Mouse (Mus musculus) E14TG2a.4 (cell line): Measurements from ENCODE around the gene 4930451I11Rik.

ENCODE experiments used
- H3K27me3 ChIP-seq: 2 replicates; pipeline ENCODE4 v1.6.1; 2014; ENCODE audit warnings: low read length, control low read depth; ENCODE audit not compliant: insufficient read depth
- H3K36me3 ChIP-seq: 2 replicates; pipeline ENCODE4 v1.6.1; 2014; ENCODE audit warnings: low read length, control low read depth; ENCODE audit not compliant: insufficient read depth
- H3K4me1 ChIP-seq: replicated peaks from 2 replicates; pipeline ENCODE4 v1.6.1; 2014; ENCODE audit warnings: low read depth, low read length, control low read depth
- H3K4me3 ChIP-seq: replicated peaks from 2 replicates; pipeline ENCODE4 v1.5.1; 2014; ENCODE audit warnings: mild to moderate bottlenecking, low read length
- H3K9me3 ChIP-seq: 2 replicates; pipeline ENCODE4 v1.6.1; 2014; ENCODE audit warnings: low read length, control low read depth
- CTCF ChIP-seq: conservative IDR thresholded peaks from 2 replicates; pipeline ENCODE4 v1.5.1; 2014; ENCODE audit warnings: low read length
- NANOG ChIP-seq: IDR thresholded peaks from 2 replicates; pipeline ENCODE4 v1.6.1; 2014; ENCODE audit warnings: borderline replicate concordance, low read length, mixed read lengths
- POU5F1 ChIP-seq: IDR thresholded peaks from 2 replicates; pipeline ENCODE4 v1.6.1; 2014; ENCODE audit warnings: low read length, borderline replicate concordance

The 4930451I11Rik gene

DNA sequence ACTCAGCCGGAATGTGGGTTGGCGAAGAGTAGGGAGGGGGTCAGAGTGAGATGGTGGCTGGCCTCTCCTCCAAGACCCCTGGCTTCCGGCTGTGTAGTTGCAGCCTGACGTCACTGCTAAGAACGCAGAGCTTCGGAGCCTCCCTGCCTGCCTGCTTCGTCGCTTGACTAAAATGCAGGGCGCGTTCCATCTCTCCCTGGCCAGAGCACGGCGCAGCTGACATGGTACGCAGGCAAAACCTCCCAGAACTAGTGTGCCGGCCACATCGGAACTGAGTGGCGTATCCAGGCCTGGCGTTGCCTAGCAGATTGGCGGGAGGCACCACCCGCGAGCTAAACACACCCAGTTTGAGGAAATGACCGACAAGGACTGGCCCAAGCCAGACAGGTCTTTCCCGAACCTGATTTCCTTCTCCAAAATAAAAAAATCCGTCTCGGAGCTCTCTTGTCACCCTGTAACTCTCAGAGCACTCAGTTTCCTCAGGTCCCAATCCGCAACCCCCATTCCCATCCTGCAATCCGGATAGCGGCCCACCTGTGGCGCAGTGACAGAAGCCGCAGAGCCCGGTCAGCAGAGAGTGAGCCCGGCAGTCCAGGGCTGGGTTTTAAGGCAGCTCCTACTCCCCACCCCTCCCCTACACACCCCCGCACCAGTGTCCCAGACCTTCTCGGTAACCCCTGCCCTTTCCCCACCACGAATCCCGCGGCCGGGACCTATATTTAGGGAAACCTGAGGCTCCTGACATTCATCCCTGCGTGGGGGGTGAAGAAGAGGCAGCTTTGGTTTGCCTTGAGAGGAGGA lies 31.8 kb downstream of the 4930451I11Rik start:
- Histone ChIP-seq H3K9me3 (no peaks in the 10 kb centered on the region), H3K27me3 (no peaks in the 10 kb centered on the region), H3K4me3 (peak overlapping the region; percentile 87), H3K4me1 (peaks cover 54% of the 10 kb centered on the region), H3K36me3 (peaks cover 68% of the 10 kb centered on the region)
- TF ChIP-seq POU5F1: no peak
- TF ChIP-seq CTCF: no peak
- no peak for TF ChIP-seq NANOG

GRCm38 (mm10) chr7:126799050-126799467 lies 32.4 kb downstream of the 4930451I11Rik start:
- Histone ChIP-seq H3K36me3 (peaks cover 68% of the 10 kb centered on the region), H3K4me3 (peak overlapping the region; percentile 99), H3K27me3 (no peaks in the 10 kb centered on the region), H3K9me3 (no peaks in the 10 kb centered on the region), H3K4me1 (peaks cover 59% of the 10 kb centered on the region)
- TF ChIP-seq POU5F1: no peak
- no peak for TF ChIP-seq NANOG
- TF ChIP-seq CTCF: no peak

GRCm38 (mm10) chr7:126798127-126799049 lies 33.1 kb downstream of the 4930451I11Rik start:
- Histone ChIP-seq H3K4me1 (peaks cover 66% of the 10 kb centered on the region), H3K27me3 (no peaks in the 10 kb centered on the region), H3K4me3 (peak overlapping the region; percentile 99), H3K9me3 (no peaks in the 10 kb centered on the region), H3K36me3 (peaks cover 66% of the 10 kb centered on the region)
- TF ChIP-seq POU5F1 (no peak), NANOG (no peak), CTCF (no peak)

DNA sequence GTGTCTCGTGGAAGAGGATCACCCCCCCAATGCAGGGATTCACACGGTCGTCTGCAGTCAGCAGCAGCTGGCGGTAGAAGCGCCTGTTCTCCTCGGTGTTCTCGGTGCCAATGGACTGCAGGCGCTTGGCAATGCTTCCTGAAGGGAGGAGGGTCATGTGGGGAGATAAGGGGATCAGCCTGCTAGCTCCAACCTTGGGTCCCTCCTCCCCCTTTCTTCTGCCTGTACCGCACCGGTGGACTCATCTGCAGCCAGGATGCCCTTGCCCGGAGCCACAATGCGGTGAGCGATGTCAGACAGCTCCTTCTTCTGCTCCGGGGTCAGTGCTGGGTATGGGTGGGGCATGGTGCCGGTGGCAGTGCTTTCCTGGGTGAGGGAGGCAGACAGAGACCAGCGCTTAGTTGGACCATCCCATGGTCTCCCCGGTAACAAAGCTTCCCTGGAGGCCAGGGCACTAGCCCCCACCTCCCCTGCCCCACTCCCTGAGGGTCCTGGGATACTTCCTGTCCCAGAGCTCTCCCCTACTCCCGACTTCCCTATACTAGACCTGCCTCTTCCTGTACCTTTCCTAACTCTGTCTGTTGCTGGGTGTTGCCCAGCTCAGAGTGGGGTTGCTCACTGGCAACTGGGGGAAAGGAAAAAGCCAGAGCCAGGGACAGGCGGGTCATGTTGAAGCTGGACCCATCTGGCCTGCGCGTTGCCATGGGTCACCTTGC lies 33.9 kb downstream of the 4930451I11Rik start, which contains the start of gene Fam57b:
Fam57b (plus strand) TSS at position 258 of the 716 bp plus-strand sequence.
- Histone ChIP-seq H3K4me1 (peaks cover 71% of the 10 kb centered on the region), H3K9me3 (no peaks in the 10 kb centered on the region), H3K36me3 (peaks cover 58% of the 10 kb centered on the region), H3K4me3 (peak within 1 kb of the TSS; percentile 99), H3K27me3 (no peaks in the 10 kb centered on the region)
- TF ChIP-seq CTCF (no peak), POU5F1 (no peak), NANOG (no peak)

GRCm38 (mm10) chr7:126796350-126796932 lies 35.0 kb downstream of the 4930451I11Rik start:
- peak; percentile 14; the same call in 1 of the 2 replicates for TF ChIP-seq CTCF
- TF ChIP-seq POU5F1: no peak
- no peak for TF ChIP-seq NANOG
- Histone ChIP-seq H3K9me3 (no peaks in the 10 kb centered on the region), H3K27me3 (no peaks in the 10 kb centered on the region), H3K4me1 (peaks cover 61% of the 10 kb centered on the region), H3K36me3 (peaks cover 50% of the 10 kb centered on the region), H3K4me3 (peak overlapping the region; percentile 99)

DNA sequence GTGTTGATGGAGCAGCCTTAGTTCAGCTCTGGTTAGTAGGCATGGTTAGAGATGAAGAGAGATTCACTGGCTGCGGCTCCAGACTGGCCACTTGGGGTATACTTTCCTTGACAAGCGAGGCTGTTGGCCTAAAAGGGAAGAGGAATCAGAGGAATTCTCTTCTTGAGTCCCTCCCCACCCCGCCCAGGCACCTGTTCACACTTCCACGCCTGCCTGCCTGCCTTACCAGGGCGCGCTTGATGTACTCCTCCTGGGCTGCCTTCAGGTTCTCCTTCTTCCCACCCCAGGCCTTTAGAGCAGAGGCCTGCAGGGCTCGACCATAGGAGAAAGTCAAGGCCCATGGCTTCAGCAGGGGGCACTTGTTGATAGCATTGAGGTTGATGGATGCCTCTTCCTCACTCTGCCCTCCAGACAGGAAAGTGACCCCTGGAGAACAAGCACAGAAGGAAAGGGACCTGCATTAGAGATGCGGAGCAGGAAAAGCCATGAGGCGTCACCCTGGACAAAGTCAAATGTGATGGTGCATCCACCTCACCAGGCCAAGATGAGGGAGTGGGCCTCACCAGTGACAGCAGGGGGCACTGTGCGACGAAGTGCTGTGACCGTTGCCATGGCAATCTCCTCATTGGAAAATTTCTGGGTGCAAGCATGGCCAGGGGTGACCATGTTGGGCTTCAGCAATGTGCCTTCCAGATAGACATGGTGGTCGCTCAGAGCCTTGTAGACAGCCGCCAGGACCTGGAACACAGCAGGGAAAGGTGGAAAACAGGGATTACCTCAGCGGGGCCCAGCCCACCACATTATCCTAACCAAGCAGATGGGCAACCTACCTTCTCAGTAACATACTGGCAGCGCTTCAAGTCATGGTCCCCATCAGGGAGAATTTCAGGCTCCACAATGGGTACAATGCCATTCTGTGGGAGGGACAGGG lies 35.8 kb downstream of the 4930451I11Rik start:
- peaks cover 60% of the 10 kb centered on the region for H3K4me1 ChIP-seq
- peak overlapping the region; percentile 99 for H3K4me3 ChIP-seq
- H3K9me3 ChIP-seq: no peaks in the 10 kb centered on the region
- no peak for TF ChIP-seq NANOG
- TF ChIP-seq CTCF: no peak
- TF ChIP-seq POU5F1: no peak
- no peaks in the 10 kb centered on the region for H3K27me3 ChIP-seq
- H3K36me3 ChIP-seq: peaks cover 55% of the 10 kb centered on the region

DNA sequence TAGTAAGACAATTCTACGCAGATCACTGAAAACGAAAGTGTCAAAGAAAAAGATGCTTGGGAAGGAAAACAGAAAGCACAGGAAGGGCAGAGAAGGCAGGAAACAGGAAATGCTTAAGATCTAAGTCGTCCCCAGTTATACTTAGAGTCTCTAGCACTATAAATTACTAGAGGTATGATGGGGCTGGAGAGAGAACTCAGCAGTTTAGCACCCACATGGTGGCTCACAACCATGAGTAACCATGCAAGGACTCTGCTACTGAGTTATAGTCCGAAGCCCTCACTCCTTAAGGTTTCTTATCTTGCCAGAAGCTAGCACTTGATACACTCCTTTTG lies 37.2 kb downstream of the 4930451I11Rik start:
- TF ChIP-seq POU5F1: no peak
- TF ChIP-seq CTCF: no peak
- TF ChIP-seq NANOG: no peak
- Histone ChIP-seq H3K4me1 (peaks cover 66% of the 10 kb centered on the region), H3K27me3 (no peaks in the 10 kb centered on the region), H3K4me3 (no peak overlapping the region), H3K9me3 (no peaks in the 10 kb centered on the region), H3K36me3 (peaks cover 68% of the 10 kb centered on the region)
